Mouse (Mus musculus): ENCODE results near the gene Mdm4. TPM values are rescaled to one million over a fixed set of nuclear protein-coding genes. Genes with fewer than 3 reads are reported as not detected.
A peak's percentile ranks its signal among the peaks of the same experiment; 100 is the strongest.

The Mdm4 gene
- polyA plus RNA-seq, 1 experiment from 2014 or later: 50.1 TPM

GRCm38 (mm10) chr1:133069275-133070120 lies 39.1 kb upstream of the Mdm4 start:
- ATAC-seq (ENCODE audit: low FRiP score, low read depth): no peak
- WGBS: 85% methylated on average over 12 of the region's 12 CpGs
- no peaks in the 10 kb centered on the region for H3K9me3 ChIP-seq
- peaks cover 15% of the 10 kb centered on the region; the same call in 1 of the 2 replicates for H3K4me1 ChIP-seq
- no peak overlapping the region for H3K9ac ChIP-seq (replicated peaks)
- H3K4me3 ChIP-seq: no peak overlapping the region
- peaks cover 60% of the 10 kb centered on the region for H3K36me3 ChIP-seq
- no peak overlapping the region for H3K4me2 ChIP-seq (replicated peaks)
- peak overlapping the region; percentile 30; the same call in 1 of the 2 replicates for H3K27ac ChIP-seq (replicated peaks)
- no peaks in the 10 kb centered on the region for H3K27me3 ChIP-seq

GRCm38 (mm10) chr1:133068669-133069274 lies 38.4 kb upstream of the Mdm4 start:
- Histone ChIP-seq H3K9ac (replicated peaks) (no peak overlapping the region), H3K4me3 (no peak overlapping the region), H3K27ac (replicated peaks) (no peak overlapping the region), H3K9me3 (no peaks in the 10 kb centered on the region), H3K4me2 (replicated peaks) (no peak overlapping the region), H3K27me3 (no peaks in the 10 kb centered on the region), H3K36me3 (peaks cover 63% of the 10 kb centered on the region), H3K4me1 (peaks cover 15% of the 10 kb centered on the region; the same call in 1 of the 2 replicates)
- whole genome bisulfite sequencing: 94% methylated on average over 15 of the region's 15 CpGs
- ATAC-seq (ENCODE audit: low FRiP score, low read depth): no peak

GRCm38 (mm10) chr1:133068268-133068667 lies 37.9 kb upstream of the Mdm4 start:
- Histone ChIP-seq H3K4me2 (replicated peaks) (no peak overlapping the region), H3K36me3 (peaks cover 68% of the 10 kb centered on the region), H3K4me1 (peaks cover 14% of the 10 kb centered on the region; the same call in 1 of the 2 replicates), H3K9me3 (no peaks in the 10 kb centered on the region), H3K4me3 (no peak overlapping the region), H3K9ac (replicated peaks) (no peak overlapping the region), H3K27me3 (no peaks in the 10 kb centered on the region), H3K27ac (replicated peaks) (no peak overlapping the region)
- no peak for ATAC-seq (ENCODE audit: low FRiP score, low read depth)
- WGBS: 71% methylated on average over 5 of the region's 5 CpGs

GRCm38 (mm10) chr1:133063164-133063563 lies 32.8 kb upstream of the Mdm4 start:
- no peak overlapping the region for H3K9ac ChIP-seq (replicated peaks)
- no peak for ATAC-seq (ENCODE audit: low FRiP score, low read depth)
- no peaks in the 10 kb centered on the region for H3K9me3 ChIP-seq
- peaks cover 47% of the 10 kb centered on the region for H3K36me3 ChIP-seq
- H3K4me2 ChIP-seq (replicated peaks): no peak overlapping the region
- no peak overlapping the region for H3K4me3 ChIP-seq
- WGBS: 95% methylated on average over 6 of the region's 6 CpGs
- no peaks in the 10 kb centered on the region for H3K27me3 ChIP-seq
- H3K4me1 ChIP-seq: 0 out of 2 replicates have a peak, but pooled peaks cover 7% of the 10 kb centered on the region
- H3K27ac ChIP-seq (replicated peaks): no peak overlapping the region

- ATAC-seq (ENCODE audit: low FRiP score, low read depth): no peak
- Histone ChIP-seq H3K4me1 (peaks cover 19% of the 10 kb centered on the region), H3K9me3 (no peaks in the 10 kb centered on the region), H3K27ac (replicated peaks) (no peak overlapping the region), H3K36me3 (peaks cover 27% of the 10 kb centered on the region), H3K9ac (replicated peaks) (no peak overlapping the region), H3K4me3 (no peak overlapping the region), H3K4me2 (replicated peaks) (no peak overlapping the region), H3K27me3 (no peaks in the 10 kb centered on the region)
- 54% methylated on average over 4 of the region's 4 CpGs for WGBS
These were observed 30.3 kb upstream of the Mdm4 start for GRCm38 (mm10) chr1:133060681-133061080.

GRCm38 (mm10) chr1:133059592-133059991 lies 29.2 kb upstream of the Mdm4 start:
- no peak overlapping the region; the same call in 1 of the 2 replicates for H3K27ac ChIP-seq (replicated peaks)
- peaks cover 27% of the 10 kb centered on the region for H3K36me3 ChIP-seq
- no peaks in the 10 kb centered on the region for H3K27me3 ChIP-seq
- ATAC-seq (ENCODE audit: low FRiP score, low read depth): no peak
- WGBS: 65% methylated on average over 2 of the region's 2 CpGs
- no peaks in the 10 kb centered on the region for H3K9me3 ChIP-seq
- no peak overlapping the region for H3K4me2 ChIP-seq (replicated peaks)
- peaks cover 19% of the 10 kb centered on the region for H3K4me1 ChIP-seq
- no peak overlapping the region for H3K9ac ChIP-seq (replicated peaks)
- H3K4me3 ChIP-seq: no peak overlapping the region

- Histone ChIP-seq H3K4me2 (replicated peaks) (no peak overlapping the region), H3K4me3 (no peak overlapping the region), H3K36me3 (peaks cover 8% of the 10 kb centered on the region; the same call in 1 of the 2 replicates), H3K27me3 (no peaks in the 10 kb centered on the region), H3K27ac (replicated peaks) (no peak overlapping the region), H3K4me1 (peaks cover 27% of the 10 kb centered on the region), H3K9me3 (no peaks in the 10 kb centered on the region), H3K9ac (replicated peaks) (no peak overlapping the region)
- 84% methylated on average over 7 of the region's 7 CpGs for WGBS
- ATAC-seq (ENCODE audit: low FRiP score, low read depth): no peak
These were observed 27.1 kb upstream of the Mdm4 start for GRCm38 (mm10) chr1:133057345-133058034.

GRCm38 (mm10) chr1:133054326-133054725 lies 24.0 kb upstream of the Mdm4 start:
- H3K27ac ChIP-seq (replicated peaks): no peak overlapping the region

GRCm38 (mm10) chr1:133053034-133053433 lies 22.7 kb upstream of the Mdm4 start:
- Histone ChIP-seq H3K36me3 (no peaks in the 10 kb centered on the region), H3K27ac (replicated peaks) (no peak overlapping the region), H3K4me3 (no peak overlapping the region), H3K4me1 (peaks cover 53% of the 10 kb centered on the region), H3K4me2 (replicated peaks) (no peak overlapping the region), H3K9me3 (no peaks in the 10 kb centered on the region), H3K9ac (replicated peaks) (no peak overlapping the region), H3K27me3 (no peaks in the 10 kb centered on the region)
- 73% methylated on average over 5 of the region's 5 CpGs for WGBS
- ATAC-seq (ENCODE audit: low FRiP score, low read depth): no peak

More at GRCm38 (mm10) chr1:133054326-133054725, 24.0 kb upstream of the Mdm4 start:
- H3K4me3 ChIP-seq: no peak overlapping the region
- WGBS: 78% methylated on average over 8 of the region's 8 CpGs
- ATAC-seq (ENCODE audit: low FRiP score, low read depth): no peak
- no peaks in the 10 kb centered on the region for H3K27me3 ChIP-seq
- peaks cover 43% of the 10 kb centered on the region for H3K4me1 ChIP-seq
- H3K9me3 ChIP-seq: no peaks in the 10 kb centered on the region
- H3K36me3 ChIP-seq: no peaks in the 10 kb centered on the region
- no peak overlapping the region for H3K4me2 ChIP-seq (replicated peaks)
- H3K9ac ChIP-seq (replicated peaks): no peak overlapping the region

- H3K9me3 ChIP-seq: no peaks in the 10 kb centered on the region
- H3K4me2 ChIP-seq (replicated peaks): no peak overlapping the region
- no peaks in the 10 kb centered on the region for H3K36me3 ChIP-seq
- 89% methylated on average over 2 of the region's 2 CpGs for WGBS
- H3K27ac ChIP-seq (replicated peaks): no peak overlapping the region
- no peak overlapping the region for H3K9ac ChIP-seq (replicated peaks)
- H3K4me1 ChIP-seq: peaks cover 55% of the 10 kb centered on the region
- H3K27me3 ChIP-seq: no peaks in the 10 kb centered on the region
- ATAC-seq (ENCODE audit: low FRiP score, low read depth): no peak
- H3K4me3 ChIP-seq: no peak overlapping the region
These were observed 21.5 kb upstream of the Mdm4 start for GRCm38 (mm10) chr1:133051829-133052228.

GRCm38 (mm10) chr1:133050001-133050431 lies 19.7 kb upstream of the Mdm4 start:
- Histone ChIP-seq H3K4me1 (peaks cover 62% of the 10 kb centered on the region), H3K4me2 (replicated peaks) (peak overlapping the region; percentile 26; the same call in 1 of the 2 replicates), H3K9me3 (no peaks in the 10 kb centered on the region), H3K27ac (replicated peaks) (peak overlapping the region; percentile 46; the same call in 1 of the 2 replicates), H3K9ac (replicated peaks) (no peak overlapping the region), H3K27me3 (no peaks in the 10 kb centered on the region), H3K36me3 (no peaks in the 10 kb centered on the region), H3K4me3 (no peak overlapping the region)
- 24% methylated on average over 11 of the region's 11 CpGs for WGBS
- no peak for ATAC-seq (ENCODE audit: low FRiP score, low read depth)
